Mouse (Mus musculus): Measurements from ENCODE around the gene Adgra1. TPM values are rescaled to one million over a fixed set of nuclear protein-coding genes. Genes with fewer than 3 reads are reported as not detected.
A peak's percentile ranks its signal among the peaks of the same experiment; 100 is the strongest.

The Adgra1 gene
- polyA plus RNA-seq, 1 experiment from 2014 or later: 0.70 TPM

DNA sequence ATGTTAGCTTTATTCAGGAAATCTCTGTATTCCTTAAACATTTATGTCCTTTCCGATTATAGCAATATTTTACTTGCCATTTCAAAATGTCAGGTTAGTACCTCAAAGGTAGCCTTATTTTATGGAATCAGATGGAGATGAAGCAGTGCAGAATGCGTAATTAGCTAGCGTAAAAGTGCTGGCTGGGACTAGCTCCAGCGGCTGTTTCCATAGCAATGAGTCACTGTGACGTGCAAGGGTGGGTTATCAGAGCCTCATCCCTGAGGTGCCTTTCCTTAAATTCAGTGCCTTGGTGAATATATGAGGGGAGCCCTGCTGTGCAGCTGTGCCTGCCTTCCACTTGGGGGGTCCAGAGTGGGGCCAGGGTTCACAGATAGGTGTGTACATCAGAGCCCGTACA is 17.1 kb downstream of the Adgra1 start:
- no peak overlapping the region for H3K4me3 ChIP-seq
- no peaks in the 10 kb centered on the region for H3K4me1 ChIP-seq
- H3K9me3 ChIP-seq: no peaks in the 10 kb centered on the region
- H3K36me3 ChIP-seq: no peaks in the 10 kb centered on the region
- H3K27ac ChIP-seq: no peak overlapping the region
- 54% methylated on average over 6 of the region's 6 CpGs for WGBS
- H3K27me3 ChIP-seq: no peaks in the 10 kb centered on the region
- no peak overlapping the region for H3K4me2 ChIP-seq
- no peak for ATAC-seq (ENCODE audit: insufficient number of reproducible peaks, low FRiP score, low TSS enrichment, low read depth)
- no peak overlapping the region for H3K9ac ChIP-seq

DNA sequence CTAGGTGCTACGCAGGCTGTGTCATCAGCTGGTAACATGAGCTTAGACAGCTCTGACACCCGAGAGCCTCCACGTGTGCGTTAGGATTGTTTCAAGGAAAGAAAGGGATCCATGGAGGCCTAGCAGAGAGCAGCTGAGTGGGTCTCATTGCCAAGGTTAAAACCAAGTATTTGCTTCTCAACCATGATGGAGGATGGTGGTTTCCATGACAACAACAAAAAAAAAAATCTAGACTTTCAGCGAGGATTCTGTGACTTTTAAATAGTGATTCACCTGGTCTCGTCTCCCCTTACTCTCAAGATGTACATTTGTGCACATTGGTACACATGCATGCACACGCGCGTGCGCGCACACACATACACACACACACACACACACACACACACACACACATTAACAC is 21.3 kb downstream of the Adgra1 start:
- Histone ChIP-seq H3K9ac (no peak overlapping the region), H3K27me3 (no peaks in the 10 kb centered on the region), H3K27ac (no peak overlapping the region), H3K4me2 (no peak overlapping the region), H3K4me1 (no peaks in the 10 kb centered on the region), H3K36me3 (no peaks in the 10 kb centered on the region), H3K4me3 (no peak overlapping the region), H3K9me3 (no peaks in the 10 kb centered on the region)
- ATAC-seq (ENCODE audit: insufficient number of reproducible peaks, low FRiP score, low TSS enrichment, low read depth): no peak
- 71% methylated on average over 11 of the region's 11 CpGs for WGBS

DNA sequence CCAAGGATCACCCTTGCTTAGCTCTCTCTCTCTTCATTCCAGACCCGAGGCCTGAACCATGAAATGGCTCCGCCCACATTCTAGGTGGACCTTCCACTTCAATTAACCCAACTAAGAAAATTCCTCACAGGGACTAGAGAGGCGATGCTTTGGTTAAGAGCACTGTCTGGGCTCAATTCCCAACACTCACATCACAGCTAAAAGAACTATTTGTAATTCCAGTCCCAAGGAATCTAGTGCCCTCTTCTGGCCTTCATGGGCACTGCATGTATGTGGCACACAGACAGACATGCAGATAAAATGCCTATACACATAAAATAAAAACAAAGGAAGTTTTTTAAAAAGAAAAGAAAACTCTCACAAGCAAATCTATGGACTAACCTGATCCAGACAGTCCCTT is 27.4 kb downstream of the Adgra1 start:
- 27% methylated on average over 3 of the region's 3 CpGs for WGBS
- no peaks in the 10 kb centered on the region for H3K27me3 ChIP-seq
- H3K27ac ChIP-seq: no peak overlapping the region
- no peak overlapping the region for H3K4me3 ChIP-seq
- no peak overlapping the region for H3K4me2 ChIP-seq
- no peaks in the 10 kb centered on the region for H3K4me1 ChIP-seq
- no peak overlapping the region for H3K9ac ChIP-seq
- H3K9me3 ChIP-seq: no peaks in the 10 kb centered on the region
- H3K36me3 ChIP-seq: no peaks in the 10 kb centered on the region
- ATAC-seq (ENCODE audit: insufficient number of reproducible peaks, low FRiP score, low TSS enrichment, low read depth): 0 out of 2 replicates have a peak, but pooled peaks have one; percentile 48

DNA sequence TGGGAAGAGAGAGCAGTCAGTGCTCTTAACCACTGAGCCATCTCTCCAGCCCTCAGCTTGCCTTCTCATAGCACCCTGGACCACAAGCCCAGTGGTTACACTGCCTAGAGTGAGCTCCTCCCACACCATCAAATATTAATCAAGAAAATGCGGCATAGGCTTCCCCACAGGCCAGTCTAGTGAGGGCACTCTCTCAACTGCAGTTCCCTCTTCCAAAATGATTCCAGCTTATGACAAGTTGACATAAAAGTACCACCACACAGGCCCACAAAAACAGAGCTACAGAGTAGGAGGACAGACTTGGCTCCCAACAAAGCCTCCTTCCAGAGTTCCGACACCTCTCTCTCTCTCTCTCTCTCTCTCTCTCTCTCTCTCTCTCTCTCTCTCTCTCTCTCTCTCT is 29.1 kb downstream of the Adgra1 start:
- no peaks in the 10 kb centered on the region for H3K27me3 ChIP-seq
- ATAC-seq (ENCODE audit: insufficient number of reproducible peaks, low FRiP score, low TSS enrichment, low read depth): no peak

DNA sequence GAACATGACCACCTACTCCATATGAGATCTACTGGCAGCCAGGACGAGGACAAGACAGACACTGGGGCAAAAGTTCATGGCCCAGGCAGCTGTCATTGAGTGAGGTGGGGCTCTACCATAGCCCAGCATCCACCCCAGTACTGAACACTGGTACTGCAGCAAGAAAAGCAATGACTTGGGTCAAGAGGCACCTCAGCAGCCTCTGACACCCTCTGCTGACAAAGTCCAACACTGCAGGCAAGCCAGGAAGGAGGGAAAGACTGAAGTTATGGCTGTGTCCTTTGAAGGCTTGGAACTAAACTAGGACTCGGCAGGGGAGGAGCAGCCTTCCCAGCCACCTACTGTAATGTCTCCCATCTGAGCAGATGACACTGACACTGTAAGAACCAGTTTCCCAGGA is 30.3 kb downstream of the Adgra1 start:
- no peak overlapping the region for H3K27ac ChIP-seq
- no peak overlapping the region for H3K4me3 ChIP-seq
- H3K27me3 ChIP-seq: no peaks in the 10 kb centered on the region
- H3K4me2 ChIP-seq: no peak overlapping the region
- H3K36me3 ChIP-seq: no peaks in the 10 kb centered on the region
- no peaks in the 10 kb centered on the region for H3K4me1 ChIP-seq
- ATAC-seq (ENCODE audit: insufficient number of reproducible peaks, low FRiP score, low TSS enrichment, low read depth): no peak
- WGBS: 41% methylated on average over 2 of the region's 2 CpGs
- no peaks in the 10 kb centered on the region for H3K9me3 ChIP-seq
- H3K9ac ChIP-seq: no peak overlapping the region

More for the DNA sequence above, 29.1 kb downstream of the Adgra1 start:
- Histone ChIP-seq H3K9ac (no peak overlapping the region), H3K4me2 (no peak overlapping the region), H3K27ac (no peak overlapping the region), H3K9me3 (no peaks in the 10 kb centered on the region), H3K4me3 (no peak overlapping the region), H3K36me3 (no peaks in the 10 kb centered on the region), H3K4me1 (no peaks in the 10 kb centered on the region)
- 82% methylated on average over 2 of the region's 2 CpGs for WGBS

DNA sequence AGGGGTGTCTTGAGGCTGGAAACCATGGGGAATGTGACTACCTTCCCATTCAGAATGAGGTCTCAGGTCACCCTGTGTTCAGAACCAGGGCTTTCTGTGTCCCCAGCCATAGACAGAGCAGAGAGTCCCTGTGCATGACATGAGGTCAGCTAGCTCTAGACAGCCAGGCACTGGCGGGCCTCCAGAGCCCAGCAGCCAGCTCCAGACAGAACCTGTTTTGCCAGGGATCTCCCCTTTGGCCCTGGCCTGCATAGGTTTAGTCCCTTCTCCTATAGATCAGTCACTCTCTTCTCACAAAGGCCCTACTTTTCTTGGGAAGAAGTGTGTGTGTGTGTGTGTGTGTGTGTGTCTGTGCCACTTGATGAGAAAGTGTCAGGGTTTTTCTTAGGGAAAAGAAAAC is 30.9 kb downstream of the Adgra1 start:
- no peak overlapping the region for H3K9ac ChIP-seq
- ATAC-seq (ENCODE audit: insufficient number of reproducible peaks, low FRiP score, low TSS enrichment, low read depth): no peak
- H3K4me1 ChIP-seq: no peaks in the 10 kb centered on the region
- H3K27me3 ChIP-seq: no peaks in the 10 kb centered on the region
- H3K27ac ChIP-seq: no peak overlapping the region
- 93% methylated on average over 1 of the region's 1 CpGs for WGBS
- no peak overlapping the region for H3K4me2 ChIP-seq
- no peak overlapping the region for H3K4me3 ChIP-seq
- H3K9me3 ChIP-seq: no peaks in the 10 kb centered on the region
- H3K36me3 ChIP-seq: no peaks in the 10 kb centered on the region

DNA sequence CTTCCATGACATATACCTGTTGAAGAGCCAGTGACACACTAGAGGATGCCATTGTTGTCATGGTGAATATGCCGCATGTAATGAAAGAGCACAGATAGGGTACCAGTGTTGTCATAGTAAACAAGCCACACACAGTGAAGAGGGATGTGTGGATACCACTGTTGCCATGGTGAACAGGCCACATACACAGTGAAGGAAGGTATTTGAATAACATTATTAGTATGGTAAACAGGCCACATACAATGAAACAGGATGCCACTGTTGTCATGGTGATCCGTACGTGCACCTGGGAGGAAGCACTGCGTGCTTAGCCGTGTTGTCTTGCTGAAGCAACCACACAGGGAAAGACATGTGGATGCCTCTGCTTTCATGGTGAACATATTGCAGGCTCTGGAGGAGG is 37.0 kb downstream of the Adgra1 start:
- Histone ChIP-seq H3K9me3 (no peaks in the 10 kb centered on the region), H3K4me2 (no peak overlapping the region), H3K27me3 (no peaks in the 10 kb centered on the region), H3K9ac (no peak overlapping the region), H3K36me3 (no peaks in the 10 kb centered on the region), H3K27ac (no peak overlapping the region), H3K4me1 (no peaks in the 10 kb centered on the region), H3K4me3 (no peak overlapping the region)
- WGBS: 85% methylated on average over 5 of the region's 5 CpGs
- ATAC-seq (ENCODE audit: insufficient number of reproducible peaks, low FRiP score, low TSS enrichment, low read depth): no peak

DNA sequence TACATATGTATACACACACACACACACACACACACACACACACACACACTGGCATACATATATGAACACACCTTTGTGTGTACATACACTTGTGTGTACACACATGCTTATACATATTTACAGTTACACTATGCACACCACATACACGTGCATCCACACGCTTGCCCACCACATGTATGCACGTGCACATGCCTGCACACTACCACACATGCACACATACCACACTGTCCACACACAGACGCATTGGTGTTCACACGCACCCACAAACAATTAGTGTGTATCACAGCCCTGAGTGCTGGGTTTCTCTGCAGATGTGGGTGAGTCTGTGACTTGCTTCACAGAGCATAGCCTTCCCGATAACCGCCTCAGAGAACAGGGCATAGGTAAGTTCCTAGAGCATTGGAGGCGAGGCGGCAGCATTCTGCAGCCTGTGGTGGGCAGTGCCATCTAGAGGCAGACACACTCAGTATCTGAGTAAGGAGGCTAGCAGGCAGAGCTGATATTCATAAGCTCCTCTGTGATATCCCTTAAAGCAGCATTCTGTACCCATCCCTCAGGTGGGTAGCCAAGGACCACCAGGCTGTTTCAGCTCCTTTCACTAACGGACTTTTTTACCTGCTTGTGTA is 43.3 kb downstream of the Adgra1 start:
- no peak for ATAC-seq (ENCODE audit: insufficient number of reproducible peaks, low FRiP score, low TSS enrichment, low read depth)
- H3K36me3 ChIP-seq: no peaks in the 10 kb centered on the region
- H3K9ac ChIP-seq: no peak overlapping the region
- no peak overlapping the region for H3K4me3 ChIP-seq
- H3K4me1 ChIP-seq: no peaks in the 10 kb centered on the region
- WGBS: 69% methylated on average over 10 of the region's 10 CpGs
- no peak overlapping the region for H3K4me2 ChIP-seq
- no peak overlapping the region for H3K27ac ChIP-seq
- no peaks in the 10 kb centered on the region for H3K9me3 ChIP-seq
- H3K27me3 ChIP-seq: no peaks in the 10 kb centered on the region

DNA sequence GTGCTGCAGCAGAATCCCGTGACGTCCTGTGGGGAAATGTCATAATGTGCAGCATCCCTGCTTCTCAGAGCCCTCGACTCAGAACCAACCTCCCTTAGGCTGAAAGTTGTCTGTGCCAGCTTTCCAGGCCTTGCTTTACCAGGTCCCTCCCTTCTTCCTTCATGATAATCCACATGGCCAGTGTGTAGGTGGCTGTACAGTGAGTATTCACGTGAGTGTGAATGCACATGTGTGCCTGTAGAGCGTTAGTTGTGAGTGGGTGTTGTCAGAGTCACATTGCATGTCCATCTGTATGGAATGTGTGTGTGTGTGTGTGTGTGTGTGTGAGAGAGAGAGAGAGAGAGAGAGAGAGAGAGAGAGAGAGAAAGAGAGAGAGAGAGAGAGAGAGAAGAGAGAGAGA is 44.1 kb downstream of the Adgra1 start:
- Histone ChIP-seq H3K9ac (no peak overlapping the region), H3K9me3 (no peaks in the 10 kb centered on the region), H3K27ac (no peak overlapping the region), H3K27me3 (no peaks in the 10 kb centered on the region), H3K4me3 (no peak overlapping the region), H3K4me1 (no peaks in the 10 kb centered on the region), H3K36me3 (no peaks in the 10 kb centered on the region), H3K4me2 (no peak overlapping the region)
- ATAC-seq (ENCODE audit: insufficient number of reproducible peaks, low FRiP score, low TSS enrichment, low read depth): no peak
- 77% methylated on average over 5 of the region's 5 CpGs for WGBS

DNA sequence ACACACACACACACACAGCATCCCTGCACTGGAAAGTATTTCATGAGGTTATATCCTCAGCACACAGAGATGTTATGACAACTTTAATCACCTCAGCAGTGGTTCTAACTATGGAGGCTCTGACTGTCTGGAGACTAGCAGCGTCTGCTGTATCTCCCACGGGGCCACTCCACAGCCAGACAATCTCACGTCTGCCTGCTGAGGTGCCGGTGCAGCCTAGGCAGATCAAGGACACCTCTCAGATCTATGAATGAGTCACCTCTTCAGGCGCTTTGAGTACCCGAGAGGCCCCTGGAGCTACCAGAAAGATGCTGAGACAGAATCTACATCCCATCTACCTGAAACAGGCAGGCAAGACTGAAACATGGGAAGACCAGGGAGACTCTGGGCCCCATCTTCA is 44.6 kb downstream of the Adgra1 start:
- Histone ChIP-seq H3K4me1 (no peaks in the 10 kb centered on the region), H3K9me3 (no peaks in the 10 kb centered on the region), H3K36me3 (no peaks in the 10 kb centered on the region), H3K4me3 (no peak overlapping the region), H3K27ac (no peak overlapping the region), H3K9ac (no peak overlapping the region), H3K4me2 (no peak overlapping the region), H3K27me3 (no peaks in the 10 kb centered on the region)
- no peak for ATAC-seq (ENCODE audit: insufficient number of reproducible peaks, low FRiP score, low TSS enrichment, low read depth)
- 54% methylated on average over 6 of the region's 6 CpGs for WGBS

DNA sequence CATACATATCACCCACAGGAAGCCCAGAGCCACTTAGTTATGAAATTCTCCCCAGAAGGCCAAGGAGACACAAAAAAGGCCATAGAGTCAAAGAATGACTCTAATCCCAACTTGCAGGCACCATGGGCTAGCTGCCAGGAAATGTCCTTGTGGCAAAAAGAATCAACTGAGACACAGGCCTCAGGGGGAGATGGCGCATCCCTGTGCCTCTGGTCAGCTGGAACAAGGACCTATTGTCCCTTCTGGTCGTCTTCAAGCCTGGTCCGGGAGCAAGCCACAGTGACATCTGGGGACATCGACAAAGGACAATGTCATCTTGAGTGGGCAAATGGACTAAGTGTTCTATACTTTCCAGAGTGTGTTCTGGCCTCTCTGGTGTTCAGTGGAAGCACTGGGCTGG is 49.6 kb downstream of the Adgra1 start:
- no peak overlapping the region for H3K9ac ChIP-seq
- no peaks in the 10 kb centered on the region for H3K36me3 ChIP-seq
- H3K9me3 ChIP-seq: no peaks in the 10 kb centered on the region
- H3K4me2 ChIP-seq: no peak overlapping the region
- WGBS: 80% methylated on average over 4 of the region's 4 CpGs
- ATAC-seq (ENCODE audit: insufficient number of reproducible peaks, low FRiP score, low TSS enrichment, low read depth): no peak
- H3K27ac ChIP-seq: no peak overlapping the region
- no peaks in the 10 kb centered on the region for H3K27me3 ChIP-seq
- no peaks in the 10 kb centered on the region for H3K4me1 ChIP-seq
- no peak overlapping the region for H3K4me3 ChIP-seq

DNA sequence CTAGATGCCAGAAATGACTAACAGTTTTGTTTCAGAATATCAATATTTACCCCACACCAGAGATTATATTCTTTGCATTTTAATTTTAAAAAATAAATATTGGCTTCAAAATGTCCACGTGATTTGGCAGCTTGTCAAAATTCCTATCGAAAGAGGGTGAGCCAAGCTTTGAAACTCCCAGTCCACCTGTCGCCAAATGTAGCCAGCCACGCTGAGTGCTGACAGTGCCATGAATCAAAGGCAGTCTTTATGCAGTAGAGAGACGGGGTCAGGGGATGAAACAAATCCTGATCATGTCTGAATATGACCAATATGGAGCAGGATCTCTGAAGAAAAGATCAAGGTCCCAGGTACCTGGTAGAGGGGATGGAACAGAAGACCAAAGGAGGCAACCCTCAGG is 57.8 kb downstream of the Adgra1 start:
- H3K27me3 ChIP-seq: peaks cover 47% of the 10 kb centered on the region
- no peak overlapping the region for H3K4me3 ChIP-seq
- H3K9me3 ChIP-seq: no peaks in the 10 kb centered on the region
- no peaks in the 10 kb centered on the region for H3K36me3 ChIP-seq
- peaks cover 9% of the 10 kb centered on the region for H3K4me1 ChIP-seq
- no peak overlapping the region for H3K9ac ChIP-seq
- ATAC-seq (ENCODE audit: insufficient number of reproducible peaks, low FRiP score, low TSS enrichment, low read depth): no peak
- 56% methylated on average over 5 of the region's 5 CpGs for WGBS
- H3K27ac ChIP-seq: no peak overlapping the region
- no peak overlapping the region for H3K4me2 ChIP-seq

Measured in limb, embryonic 15.5 days (tissue).